Mouse (Mus musculus): ENCODE results near the gene Snx29. TPM values are rescaled to one million over a fixed set of nuclear protein-coding genes. Genes with fewer than 3 reads are reported as not detected.

Gene Snx29
- polyA plus RNA-seq, 1 experiment from 2014 or later = 10.0 TPM

- Histone ChIP-seq H3K4me1 (ENCODE audit: insufficient read depth, low read depth, low read length) (no peaks in the 10 kb centered on the region), H3K36me3 (ENCODE audit: insufficient read depth, low read length) (no peaks in the 10 kb centered on the region), H3K27me3 (replicated peaks; ENCODE audit: insufficient read depth, low read length) (no peaks in the 10 kb centered on the region), H3K9ac (replicated peaks; ENCODE audit: low read depth) (no peak overlapping the region), H3K9me3 (ENCODE audit: low read length) (no peaks in the 10 kb centered on the region), H3K4me3 (ENCODE audit: low read depth, low read length) (no peak overlapping the region), H3K4me2 (replicated peaks; ENCODE audit: low read depth, low read length) (no peak overlapping the region), H3K27ac (ENCODE audit: low read length) (no peak overlapping the region)
- DNase-seq (ENCODE audit: low spot score) (no peak), ATAC-seq (no peak)
- 85% methylated on average over 4 of the region's 4 CpGs for WGBS
- TF ChIP-seq EP300 (IDR thresholded peaks at IDR 0.05) = no peak
- TF ChIP-seq CTCF (IDR thresholded peaks at IDR 0.05) = no peak
These were observed 371.7 kb downstream of the Snx29 start for GRCm38 (mm10) chr16:11694386-11694785.

GRCm38 (mm10) chr16:11696767-11697166 lies 374.1 kb downstream of the Snx29 start:
- ATAC-seq = no peak

GRCm38 (mm10) chr16:11697710-11698357 lies 375.1 kb downstream of the Snx29 start:
- WGBS = 63% methylated on average over 8 of the region's 8 CpGs
- TF ChIP-seq CTCF (IDR thresholded peaks at IDR 0.05) = peak; percentile 76
- no peak for TF ChIP-seq EP300 (IDR thresholded peaks at IDR 0.05)
- DNase-seq (ENCODE audit: low spot score) = peak; percentile 27

More at GRCm38 (mm10) chr16:11696767-11697166, 374.1 kb downstream of the Snx29 start:
- no peak for DNase-seq (ENCODE audit: low spot score)
- WGBS = 69% methylated on average over 3 of the region's 3 CpGs
- H3K4me3 ChIP-seq (ENCODE audit: low read depth, low read length) = no peak overlapping the region
- no peaks in the 10 kb centered on the region for H3K27me3 ChIP-seq (replicated peaks; ENCODE audit: insufficient read depth, low read length)
- no peaks in the 10 kb centered on the region for H3K36me3 ChIP-seq (ENCODE audit: insufficient read depth, low read length)
- no peaks in the 10 kb centered on the region for H3K9me3 ChIP-seq (ENCODE audit: low read length)
- H3K4me2 ChIP-seq (replicated peaks; ENCODE audit: low read depth, low read length) = no peak overlapping the region
- no peaks in the 10 kb centered on the region for H3K4me1 ChIP-seq (ENCODE audit: insufficient read depth, low read depth, low read length)
- no peak overlapping the region for H3K9ac ChIP-seq (replicated peaks; ENCODE audit: low read depth)
- TF ChIP-seq CTCF (IDR thresholded peaks at IDR 0.05) (no peak), EP300 (IDR thresholded peaks at IDR 0.05) (no peak)
- no peak overlapping the region for H3K27ac ChIP-seq (ENCODE audit: low read length)

GRCm38 (mm10) chr16:11701579-11701978 lies 378.9 kb downstream of the Snx29 start:
- no peak overlapping the region for H3K4me2 ChIP-seq (replicated peaks; ENCODE audit: low read depth, low read length)
- H3K27ac ChIP-seq (ENCODE audit: low read length) = no peak overlapping the region
- H3K9ac ChIP-seq (replicated peaks; ENCODE audit: low read depth) = no peak overlapping the region
- H3K27me3 ChIP-seq (replicated peaks; ENCODE audit: insufficient read depth, low read length) = no peaks in the 10 kb centered on the region
- DNase-seq (ENCODE audit: low spot score) (no peak), ATAC-seq (no peak)
- no peaks in the 10 kb centered on the region for H3K4me1 ChIP-seq (ENCODE audit: insufficient read depth, low read depth, low read length)
- no peak for TF ChIP-seq EP300 (IDR thresholded peaks at IDR 0.05)
- no peak for TF ChIP-seq CTCF (IDR thresholded peaks at IDR 0.05)
- no peaks in the 10 kb centered on the region for H3K36me3 ChIP-seq (ENCODE audit: insufficient read depth, low read length)
- WGBS = 90% methylated on average over 1 of the region's 1 CpGs
- H3K4me3 ChIP-seq (ENCODE audit: low read depth, low read length) = no peak overlapping the region
- no peaks in the 10 kb centered on the region for H3K9me3 ChIP-seq (ENCODE audit: low read length)

More at GRCm38 (mm10) chr16:11697710-11698357, 375.1 kb downstream of the Snx29 start:
- Histone ChIP-seq H3K4me3 (ENCODE audit: low read depth, low read length) (no peak overlapping the region), H3K4me2 (replicated peaks; ENCODE audit: low read depth, low read length) (no peak overlapping the region), H3K9me3 (ENCODE audit: low read length) (no peaks in the 10 kb centered on the region), H3K9ac (replicated peaks; ENCODE audit: low read depth) (no peak overlapping the region), H3K27ac (ENCODE audit: low read length) (no peak overlapping the region), H3K4me1 (ENCODE audit: insufficient read depth, low read depth, low read length) (no peaks in the 10 kb centered on the region), H3K36me3 (ENCODE audit: insufficient read depth, low read length) (no peaks in the 10 kb centered on the region), H3K27me3 (replicated peaks; ENCODE audit: insufficient read depth, low read length) (no peaks in the 10 kb centered on the region)
- ATAC-seq = no peak; the same call in 1 of the 2 replicates

GRCm38 (mm10) chr16:11704096-11704495 lies 381.4 kb downstream of the Snx29 start:
- TF ChIP-seq EP300 (IDR thresholded peaks at IDR 0.05) (no peak), CTCF (IDR thresholded peaks at IDR 0.05) (no peak)
- Histone ChIP-seq H3K4me1 (ENCODE audit: insufficient read depth, low read depth, low read length) (no peaks in the 10 kb centered on the region), H3K27me3 (replicated peaks; ENCODE audit: insufficient read depth, low read length) (no peaks in the 10 kb centered on the region), H3K27ac (ENCODE audit: low read length) (no peak overlapping the region), H3K9ac (replicated peaks; ENCODE audit: low read depth) (no peak overlapping the region), H3K4me3 (ENCODE audit: low read depth, low read length) (no peak overlapping the region), H3K4me2 (replicated peaks; ENCODE audit: low read depth, low read length) (no peak overlapping the region), H3K36me3 (ENCODE audit: insufficient read depth, low read length) (no peaks in the 10 kb centered on the region), H3K9me3 (ENCODE audit: low read length) (no peaks in the 10 kb centered on the region)
- WGBS = 57% methylated on average over 5 of the region's 5 CpGs
- ATAC-seq (no peak), DNase-seq (ENCODE audit: low spot score) (no peak)

- Histone ChIP-seq H3K27me3 (replicated peaks; ENCODE audit: insufficient read depth, low read length) (no peaks in the 10 kb centered on the region), H3K4me2 (replicated peaks; ENCODE audit: low read depth, low read length) (no peak overlapping the region), H3K9ac (replicated peaks; ENCODE audit: low read depth) (no peak overlapping the region), H3K36me3 (ENCODE audit: insufficient read depth, low read length) (no peaks in the 10 kb centered on the region), H3K27ac (ENCODE audit: low read length) (no peak overlapping the region), H3K4me3 (ENCODE audit: low read depth, low read length) (no peak overlapping the region), H3K9me3 (ENCODE audit: low read length) (no peaks in the 10 kb centered on the region), H3K4me1 (ENCODE audit: insufficient read depth, low read depth, low read length) (no peaks in the 10 kb centered on the region)
- ATAC-seq = no peak
- WGBS = 79% methylated on average over 4 of the region's 4 CpGs
- TF ChIP-seq EP300 (IDR thresholded peaks at IDR 0.05) = no peak
- TF ChIP-seq CTCF (IDR thresholded peaks at IDR 0.05) = no peak
- no peak for DNase-seq (ENCODE audit: low spot score)
These were observed 382.7 kb downstream of the Snx29 start for GRCm38 (mm10) chr16:11705456-11705855.
